13 mouse cellular contexts compared by ENCODE assay signal in the genomic region with DNA sequence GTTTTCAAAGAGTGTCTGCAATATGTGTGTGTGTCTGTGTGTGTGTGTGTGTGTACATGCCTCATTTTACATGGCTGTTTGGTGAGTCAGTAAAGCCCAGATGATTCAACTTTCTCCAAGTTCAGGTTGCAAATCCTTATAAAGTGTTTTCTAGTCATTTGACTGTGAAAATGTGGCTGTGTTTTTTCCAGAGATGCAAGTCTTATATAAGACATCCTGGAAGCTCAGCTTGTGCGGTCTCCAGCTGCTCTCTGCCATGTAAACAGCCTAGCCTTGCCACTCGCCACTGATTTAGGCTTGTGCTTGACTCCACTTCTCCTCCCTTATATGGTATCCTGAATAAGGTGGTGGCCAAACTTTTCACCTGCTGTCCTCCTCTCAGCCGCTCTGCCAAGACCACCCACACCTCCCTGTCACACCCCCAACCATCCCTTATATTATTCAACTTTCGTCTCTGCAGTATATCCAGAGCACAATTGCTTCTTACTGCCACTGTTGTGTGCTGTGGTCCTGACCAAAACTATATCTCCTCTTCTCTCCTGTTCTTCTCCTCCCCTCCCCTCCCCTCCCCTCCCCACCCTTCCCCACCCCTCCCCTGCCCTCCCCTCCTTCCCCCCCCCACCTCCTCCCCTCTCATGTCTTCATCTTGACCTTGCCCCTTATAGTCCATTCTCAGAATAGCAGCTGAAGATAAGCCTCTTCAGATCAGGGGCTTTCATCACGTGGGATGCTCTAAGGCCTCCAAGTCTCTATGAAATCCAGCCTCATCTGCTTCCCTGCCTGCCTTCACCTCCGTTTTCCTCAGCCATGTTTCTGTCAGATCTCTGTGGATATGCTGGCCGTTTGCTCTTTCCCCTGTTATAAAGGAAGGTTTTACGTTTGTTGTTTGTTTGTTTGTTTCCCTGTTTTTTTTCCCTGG.
DNase-seq lines count a peak whose midpoint lies in the region; ATAC-seq and TF ChIP-seq lines count a peak whose summit lies in the region.
"Had no signal": no experiment of that assay in that cellular context is flagged by ENCODE, and none has a peak within 500 bp of the region (broad histone marks: within the 10 kb centered on the region; RNA-seq: fewer than 3 reads in every experiment).

No protein-coding gene starts in this region.

- H3K4me2 ChIP-seq in intestine, embryonic 16.5 days (ENCODE audit: low read depth, low read length) = no peak overlapping the region
- H3K4me2 ChIP-seq in liver, postnatal 0 days (ENCODE audit: low read depth, low read length) = no peak overlapping the region
- H3K4me2 ChIP-seq: hindbrain, embryonic 13.5 days had no signal

- TF ChIP-seq CTCF in liver, postnatal 0 days (IDR thresholded peaks at IDR 0.05; ENCODE audit: low read depth) = no peak

- no peak for TF ChIP-seq EP300 in liver, postnatal 0 days (IDR thresholded peaks at IDR 0.05; ENCODE audit: low read depth)

- H3K27me3 ChIP-seq in intestine, embryonic 16.5 days (replicated peaks; ENCODE audit: control insufficient read depth, insufficient read depth, low read length) = no peaks in the 10 kb centered on the region
- H3K27me3 ChIP-seq in liver, postnatal 0 days (ENCODE audit: insufficient read depth, low read length) = no peaks in the 10 kb centered on the region
- H3K27me3 ChIP-seq: CH12.LX; hindbrain, embryonic 13.5 days had no signal

- no peaks in the 10 kb centered on the region for H3K36me3 ChIP-seq in intestine, embryonic 16.5 days (ENCODE audit: control insufficient read depth, insufficient read depth, low read length)
- no peaks in the 10 kb centered on the region for H3K36me3 ChIP-seq in liver, postnatal 0 days (replicated peaks; ENCODE audit: insufficient read depth, low read length)
- H3K36me3 ChIP-seq: forebrain, embryonic 10.5 days; hindbrain, embryonic 13.5 days had no signal

- intact Hi-C loops in left cerebral cortex, postnatal 10 days (cut with DNase I) = loop anchor here (5.0 kb wide), 1 partner anchor 182 kb away; no protein-coding TSS in a partner anchor

- peak; percentile 90 for ATAC-seq in frontal cortex, adult (ENCODE audit: low TSS enrichment)
- ATAC-seq in intestine, embryonic 16.5 days = no peak
- ATAC-seq in liver, postnatal 0 days = no peak
- no peak for ATAC-seq in inflammation-experienced regulatory T-cells, adult 6 months

- DNase-seq in frontal cortex, postnatal 10 days (ENCODE audit: low spot score in 2 of 2) = no peak
- peak; percentile 9 for DNase-seq in left cerebral cortex, adult 11 months (ENCODE audit: low spot score)
- DNase-seq in left cerebral cortex, postnatal 10 days (ENCODE audit: extremely low spot score in 1 of 2, low spot score in 2 of 2) = no peak
- peak; percentile 15 for DNase-seq in Muller cell, postnatal 12 days (ENCODE audit: inconsistent ontology term)
- no peak for DNase-seq in liver, postnatal 0 days
- DNase-seq: thymus, postnatal 25 days had no signal

- no peaks in the 10 kb centered on the region for H3K4me1 ChIP-seq in intestine, embryonic 16.5 days (ENCODE audit: control insufficient read depth, insufficient read depth, low read length)
- no peaks in the 10 kb centered on the region for H3K4me1 ChIP-seq in liver, postnatal 0 days (ENCODE audit: insufficient read depth)

- 0 out of 2 replicates have a peak overlapping the region, but pooled peaks have one; percentile 17 for H3K27ac ChIP-seq in intestine, embryonic 16.5 days (ENCODE audit: low read length)
- no peak overlapping the region for H3K27ac ChIP-seq in liver, postnatal 0 days (ENCODE audit: low read depth)
- H3K27ac ChIP-seq: forebrain, embryonic 10.5 days; liver, embryonic 14.5 days had no signal

- H3K9ac ChIP-seq in intestine, embryonic 16.5 days (ENCODE audit: low read depth, low read length) = no peak overlapping the region
- no peak overlapping the region for H3K9ac ChIP-seq in liver, postnatal 0 days (replicated peaks)
- H3K9ac ChIP-seq: hindbrain, embryonic 13.5 days; liver, embryonic 14.5 days had no signal

- no peaks in the 10 kb centered on the region for H3K9me3 ChIP-seq in intestine, embryonic 16.5 days (ENCODE audit: control insufficient read depth, low read length)
- H3K9me3 ChIP-seq in liver, postnatal 0 days (ENCODE audit: low read length) = no peaks in the 10 kb centered on the region
- H3K9me3 ChIP-seq: forebrain, embryonic 10.5 days; hindbrain, embryonic 13.5 days had no signal

- H3K4me3 ChIP-seq in intestine, embryonic 16.5 days (ENCODE audit: low read length) = no peak overlapping the region
- no peak overlapping the region for H3K4me3 ChIP-seq in liver, postnatal 0 days (ENCODE audit: low read depth, low read length)
- H3K4me3 ChIP-seq: forebrain, embryonic 10.5 days; hindbrain, embryonic 13.5 days had no signal

- WGBS in intestine, embryonic 16.5 days = 56% methylated on average over 8 of the region's 8 CpGs
- WGBS in liver, postnatal 0 days (ENCODE audit: insufficient replicate concordance) = 67% methylated on average over 8 of the region's 8 CpGs

Comparison
In these comparisons a context has a peak if more than half of its experiments do, and no peak if none do; other contexts are left out.
1. DNase-seq: peak in left cerebral cortex, adult 11 months (single experiment) and Muller cell, postnatal 12 days (single experiment); none in frontal cortex, postnatal 10 days (0 of 2), left cerebral cortex, postnatal 10 days (0 of 2) and liver, postnatal 0 days (single experiment).